Mouse (Mus musculus) megakaryocyte, adult 5-6 weeks (primary cell): ENCODE results near the gene Rufy4. TPM values are rescaled to one million over a fixed set of nuclear protein-coding genes. Genes with fewer than 3 reads are reported as not detected.

Source experiments
- ATAC-seq: 2 replicates; pipeline ENCODE4 v1.8.0; 2016; ENCODE audit warnings: mild to moderate bottlenecking, inconsistent platforms; ENCODE audit not compliant: poor library complexity, severe bottlenecking
- total RNA-seq, 2 experiments: library from RNA; stranded (forward) in 1 of 2; stranded (reverse) in 1 of 2; fragments of 153-499, 151-499 nt in 1 of 2; fragments of 221-1000, 200-1000 nt in 1 of 2; gene quantifications; 2 replicates each; pipeline versions ENCODE4 v1.2.3 to v1.2.4; 2015 to 2017

The Rufy4 gene
- total RNA-seq, 2 experiments from 2014 or later, result 0.38 to 1.1 TPM

DNA sequence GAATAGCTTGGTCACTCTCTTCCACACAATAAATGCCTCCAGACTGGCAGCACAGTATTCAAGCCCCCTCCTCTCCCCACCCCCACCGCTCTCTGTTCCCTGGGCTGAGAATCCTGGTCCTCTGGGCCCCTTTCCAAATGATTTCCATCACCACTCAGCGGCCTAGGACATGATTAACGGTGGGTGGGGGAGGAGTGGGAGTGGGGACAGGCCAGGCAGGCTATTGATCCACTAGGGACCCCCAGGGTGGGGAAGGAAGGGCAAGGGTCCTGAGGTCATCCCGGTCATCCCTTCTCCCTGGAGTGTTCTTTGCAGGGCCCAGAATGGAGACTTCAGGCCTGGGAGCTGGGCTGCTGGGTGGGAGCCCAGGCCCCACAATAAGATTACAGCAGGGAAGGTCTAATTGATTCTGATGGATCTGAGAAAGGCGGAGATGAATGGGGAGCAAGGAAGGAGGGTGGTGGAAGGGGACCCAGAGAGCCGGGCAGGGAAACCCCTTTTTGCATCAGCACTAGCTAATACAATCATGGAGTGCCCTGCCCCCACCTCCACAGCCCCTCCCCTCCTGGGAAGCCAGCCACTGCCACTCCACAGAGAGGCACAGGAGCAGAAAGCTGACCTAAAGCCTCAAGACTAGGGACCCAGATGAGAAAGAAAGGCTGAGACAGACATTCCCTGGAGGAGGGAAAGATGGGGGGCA, 21.5 kb upstream of the Rufy4 start:
- no peak for ATAC-seq

DNA sequence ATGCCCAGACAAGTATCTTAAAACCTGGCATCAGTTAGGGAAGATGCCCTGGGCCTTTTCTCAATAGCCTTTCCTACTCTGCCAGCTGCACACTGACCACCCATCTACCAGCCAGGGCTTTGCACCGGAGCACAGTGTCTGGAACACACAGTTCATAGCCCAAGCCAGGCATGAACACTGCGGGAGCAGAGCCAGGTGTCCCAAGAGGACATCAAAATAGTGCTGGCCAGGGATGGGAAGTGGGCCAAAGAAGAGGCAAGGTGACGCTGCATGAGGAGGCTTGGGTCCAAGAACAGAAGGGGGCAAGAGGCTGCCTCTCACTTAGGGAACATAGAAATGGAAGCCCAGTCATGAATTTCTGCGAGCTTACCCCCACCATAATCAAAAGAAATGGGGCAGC, 19.7 kb upstream of the Rufy4 start:
- ATAC-seq, result no peak

DNA sequence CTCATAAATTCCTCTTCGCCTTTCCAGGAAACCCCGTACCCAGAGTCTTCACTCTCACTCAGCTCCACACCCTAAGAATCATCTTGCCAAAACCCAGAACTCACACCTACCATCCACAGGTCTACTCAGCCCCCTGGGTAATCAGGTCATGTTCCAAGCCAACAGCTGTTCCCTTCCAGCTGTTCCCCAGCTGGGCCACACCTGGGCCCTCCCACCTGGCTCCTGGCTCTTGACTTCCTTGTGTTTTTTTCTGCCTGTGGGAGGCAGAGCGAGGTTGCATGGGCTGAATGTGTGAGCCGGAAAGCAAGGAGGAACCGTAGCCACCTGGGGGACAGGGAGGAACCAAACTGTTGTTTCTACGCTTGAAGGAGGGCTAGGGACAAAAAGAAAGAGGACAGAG, 19.1 kb upstream of the Rufy4 start:
- ATAC-seq, result no peak

DNA sequence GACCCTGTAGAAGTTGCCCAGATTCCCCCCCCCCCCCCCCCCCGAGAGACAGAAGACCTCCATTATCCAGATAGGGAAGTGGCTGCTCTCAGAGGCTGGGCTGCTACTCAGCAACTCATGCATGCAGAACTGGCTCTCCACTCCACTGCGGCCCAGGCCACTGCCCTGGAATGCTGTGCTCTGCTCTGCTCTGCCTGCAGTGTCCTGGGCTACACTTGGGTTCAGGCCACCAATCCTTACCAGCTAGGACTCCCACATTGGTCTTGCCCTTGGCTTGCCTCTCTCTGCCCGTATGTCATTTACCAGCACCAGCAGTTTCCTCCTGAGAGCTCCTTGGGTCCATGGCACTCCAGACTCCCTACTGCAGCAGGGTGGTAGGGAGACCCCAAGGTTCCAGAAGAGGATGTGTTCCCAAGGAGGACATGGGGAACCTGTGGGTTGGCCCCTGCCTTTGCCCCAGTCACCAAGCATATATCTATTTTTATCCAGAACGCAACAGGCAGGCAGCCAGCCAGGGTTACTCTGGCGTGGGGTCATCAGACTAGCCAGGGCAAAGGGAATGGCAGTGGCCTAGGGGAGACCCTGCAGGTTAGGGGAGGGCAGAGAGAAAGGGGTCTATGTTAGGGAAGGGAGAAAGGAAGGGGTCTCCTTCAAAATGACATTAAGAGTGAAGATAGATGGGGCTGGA, 17.3 kb upstream of the Rufy4 start:
- ATAC-seq, result no peak

DNA sequence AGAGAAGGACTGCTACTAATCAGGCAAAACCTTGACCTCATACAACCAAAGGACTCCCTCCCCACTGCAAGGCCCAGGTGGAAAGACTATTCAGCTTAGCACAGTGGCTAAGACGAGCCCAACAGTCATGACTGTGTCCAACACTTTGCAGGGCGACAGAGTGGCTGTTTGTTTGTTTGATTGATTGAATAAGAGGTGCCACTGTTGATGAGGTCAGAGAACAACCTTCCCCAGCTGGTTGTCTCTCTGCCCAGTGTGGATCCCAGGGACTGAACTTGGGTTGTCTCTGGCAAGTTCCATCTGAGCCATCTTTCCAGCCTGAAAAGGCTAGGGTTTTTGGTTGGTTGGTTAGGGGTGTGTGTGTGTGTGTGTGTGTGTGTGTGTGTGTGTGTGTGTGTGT, 15.7 kb upstream of the Rufy4 start:
- no peak for ATAC-seq

DNA sequence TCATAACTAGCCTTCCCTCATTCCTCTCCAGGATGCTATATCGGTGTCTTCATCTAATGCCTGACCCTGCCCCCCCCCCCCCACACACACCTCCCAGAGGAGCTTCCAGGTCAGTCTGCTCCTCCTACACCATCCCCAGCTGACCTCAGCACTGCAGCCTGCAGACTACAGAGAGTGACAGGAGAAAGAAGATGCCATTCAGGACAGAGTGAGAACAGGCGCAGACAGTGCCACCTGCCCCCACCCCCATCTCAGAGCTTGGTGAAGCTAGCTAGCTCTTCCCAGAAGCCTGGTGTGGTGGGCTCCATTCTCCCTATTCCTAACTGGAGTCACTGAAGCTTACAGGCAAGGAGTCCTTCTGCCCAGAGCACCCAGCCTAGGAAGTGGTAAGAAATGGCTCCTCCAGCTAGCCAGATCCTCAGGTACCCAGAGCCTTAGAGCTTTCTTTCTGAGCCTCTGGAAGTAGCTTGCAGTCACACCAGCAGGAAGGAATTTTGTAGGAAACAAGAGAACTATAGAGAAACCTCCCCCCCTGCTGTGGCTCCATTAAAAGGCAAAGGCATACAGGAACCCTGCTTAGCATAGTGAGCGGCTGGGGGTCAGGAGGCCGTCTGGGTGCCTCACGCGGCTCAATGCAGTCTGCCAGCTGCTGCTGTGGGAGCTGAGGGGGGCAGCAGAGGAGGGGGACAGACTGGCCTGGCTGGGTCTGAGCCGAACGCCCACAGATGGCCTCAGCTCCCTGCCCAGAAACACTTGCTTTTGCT, 14.2 kb upstream of the Rufy4 start:
- no peak for ATAC-seq

DNA sequence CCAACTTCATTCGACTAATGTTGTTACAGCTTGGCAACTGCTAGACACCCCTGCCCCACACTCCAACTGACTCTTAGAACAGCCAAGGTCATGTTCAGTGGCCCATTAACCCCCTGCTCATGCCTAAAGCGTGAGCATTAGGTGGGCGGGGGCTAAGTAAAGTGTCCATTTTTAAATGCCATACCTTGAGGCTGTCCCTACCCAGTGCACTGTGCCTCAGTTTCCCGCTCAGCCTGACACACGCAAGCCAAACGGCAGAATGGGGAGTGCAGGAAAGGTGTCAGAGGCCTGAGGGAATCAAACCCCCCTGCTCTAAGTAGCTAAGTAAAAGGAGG, 13.7 kb upstream of the Rufy4 start:
- no peak for ATAC-seq

DNA sequence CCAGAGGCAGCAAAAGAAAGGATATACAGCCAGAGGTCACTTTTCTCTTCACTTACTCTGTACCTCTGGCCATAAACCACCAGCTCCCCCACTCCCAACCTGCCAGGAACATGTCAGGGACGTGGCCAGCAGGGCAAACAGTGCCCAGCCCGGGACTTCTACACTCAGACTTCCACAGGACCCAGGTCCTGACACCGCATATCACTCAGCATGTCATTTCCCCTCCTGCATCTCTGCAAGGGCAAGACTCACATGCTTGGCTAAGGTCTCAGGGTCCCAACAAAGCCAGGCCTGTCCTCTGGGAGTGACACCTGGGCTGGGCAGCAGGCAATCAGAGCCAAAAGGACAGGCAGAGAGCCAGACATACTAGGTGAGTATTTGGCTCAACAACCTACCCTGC, 12.3 kb upstream of the Rufy4 start:
- no peak for ATAC-seq

DNA sequence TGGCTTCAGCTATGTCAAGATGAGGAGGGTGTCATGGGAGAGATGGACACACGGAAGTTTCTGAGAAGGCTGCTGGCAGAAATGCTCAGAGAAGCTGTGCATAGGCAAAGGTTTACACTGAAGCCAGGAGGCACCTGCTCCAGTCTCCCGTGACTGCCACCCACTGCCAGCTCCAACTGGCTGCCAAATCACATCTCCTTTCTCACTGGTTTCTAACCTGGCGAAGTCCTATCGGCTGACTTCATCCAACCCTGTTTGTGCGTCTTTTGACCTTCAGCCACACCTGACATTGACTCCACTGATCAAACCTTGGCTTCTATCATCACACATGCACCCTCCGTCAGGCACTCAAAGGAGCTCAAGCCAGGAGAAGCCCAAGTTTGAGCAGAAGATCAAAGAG, 7.5 kb upstream of the Rufy4 start:
- ATAC-seq, result no peak

DNA sequence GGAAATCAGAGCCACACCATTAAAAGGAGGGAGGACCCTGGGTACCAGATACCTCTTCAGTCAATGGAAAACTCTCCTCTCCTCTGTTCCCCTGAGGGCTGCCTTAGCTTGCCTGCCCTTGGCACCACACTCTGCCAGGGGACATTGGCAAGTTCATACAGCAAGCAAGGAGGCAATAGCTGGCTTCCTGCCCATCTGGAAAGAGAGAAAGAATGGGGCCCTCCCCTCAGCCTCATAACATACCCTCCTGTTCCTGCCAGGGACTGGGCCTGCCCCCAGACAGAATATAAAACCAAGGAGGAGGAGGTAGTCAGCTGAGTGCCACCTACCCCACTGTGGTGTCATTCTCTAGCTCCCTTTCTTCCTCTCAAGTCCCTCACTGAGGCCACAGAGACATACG, 6.2 kb upstream of the Rufy4 start:
- ATAC-seq, result no peak

DNA sequence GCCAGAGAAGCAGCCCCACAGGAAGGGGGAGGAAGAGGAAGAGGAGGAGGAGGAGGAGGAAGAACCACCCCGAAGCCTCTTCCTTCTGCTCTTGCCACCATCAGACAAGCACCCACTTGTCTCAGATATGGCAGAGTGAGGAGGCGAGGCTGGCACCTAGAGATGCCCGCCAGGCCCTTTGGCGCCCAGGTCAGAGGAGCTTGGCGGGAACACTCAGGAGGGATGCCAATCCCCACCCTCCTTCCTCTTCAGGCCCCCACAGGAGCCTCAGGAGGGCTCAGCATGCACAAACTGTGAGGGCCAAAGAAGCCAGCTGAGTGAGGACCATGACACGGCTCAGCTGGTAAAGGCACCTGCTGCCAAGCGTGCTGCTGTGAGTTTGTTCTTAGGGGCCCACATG, 4.2 kb upstream of the Rufy4 start:
- ATAC-seq, result no peak

DNA sequence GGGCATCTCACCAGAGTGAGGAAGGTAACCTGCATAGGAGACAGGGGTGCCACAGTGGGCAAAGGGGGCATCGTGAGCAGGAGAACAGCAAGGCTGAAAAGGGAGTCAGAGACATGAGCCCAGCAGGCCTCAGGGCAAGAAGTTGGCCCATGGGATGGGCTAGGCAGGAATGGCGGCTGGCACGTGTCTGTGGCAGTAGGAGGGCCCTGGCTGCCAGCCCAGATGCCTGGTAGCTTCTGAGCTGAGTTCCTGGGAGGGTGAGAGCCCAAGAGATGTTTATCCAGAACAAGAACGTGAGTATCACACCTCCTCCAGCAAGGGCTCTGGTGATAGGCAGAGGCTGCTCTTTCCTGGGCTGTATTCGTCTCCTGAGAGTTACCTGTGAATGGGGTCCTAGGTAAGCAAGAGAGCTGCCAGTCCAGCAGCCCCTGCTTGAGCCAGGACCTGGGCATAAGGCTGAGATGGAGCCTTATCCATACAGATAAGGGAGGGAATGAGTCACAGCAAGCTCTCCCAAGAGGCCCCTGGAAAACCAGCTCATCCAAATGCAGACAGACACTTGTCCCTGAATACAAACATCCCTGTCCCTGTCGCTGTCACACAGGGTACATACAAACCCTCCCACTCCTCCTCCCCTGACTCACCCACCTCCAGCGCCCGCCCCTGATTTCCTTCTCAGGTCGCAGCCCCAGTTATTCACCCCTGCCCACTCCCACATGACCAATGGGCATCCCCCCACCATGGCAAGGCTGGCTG, 3.3 kb upstream of the Rufy4 start:
- ATAC-seq, result no peak

DNA sequence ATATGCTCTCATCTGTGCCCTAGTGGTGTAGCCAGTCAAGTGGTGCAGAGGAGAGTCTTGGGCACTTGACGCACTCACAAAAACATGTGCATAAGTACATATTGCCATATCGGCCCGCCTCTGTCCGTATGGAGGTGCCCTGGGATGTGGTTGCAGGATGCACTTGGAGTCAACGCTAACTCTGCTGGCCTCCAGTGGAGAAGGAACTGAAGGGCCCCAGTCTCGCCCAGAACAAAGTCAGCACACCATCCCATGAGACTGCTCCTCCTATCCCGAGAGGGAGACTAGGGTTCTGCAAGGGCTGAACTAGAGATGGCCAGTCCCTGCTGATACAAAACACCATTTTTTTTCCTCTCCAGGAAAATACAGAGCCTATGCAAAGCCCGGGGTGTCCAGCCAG, 2.1 kb upstream of the Rufy4 start:
- no peak for ATAC-seq

DNA sequence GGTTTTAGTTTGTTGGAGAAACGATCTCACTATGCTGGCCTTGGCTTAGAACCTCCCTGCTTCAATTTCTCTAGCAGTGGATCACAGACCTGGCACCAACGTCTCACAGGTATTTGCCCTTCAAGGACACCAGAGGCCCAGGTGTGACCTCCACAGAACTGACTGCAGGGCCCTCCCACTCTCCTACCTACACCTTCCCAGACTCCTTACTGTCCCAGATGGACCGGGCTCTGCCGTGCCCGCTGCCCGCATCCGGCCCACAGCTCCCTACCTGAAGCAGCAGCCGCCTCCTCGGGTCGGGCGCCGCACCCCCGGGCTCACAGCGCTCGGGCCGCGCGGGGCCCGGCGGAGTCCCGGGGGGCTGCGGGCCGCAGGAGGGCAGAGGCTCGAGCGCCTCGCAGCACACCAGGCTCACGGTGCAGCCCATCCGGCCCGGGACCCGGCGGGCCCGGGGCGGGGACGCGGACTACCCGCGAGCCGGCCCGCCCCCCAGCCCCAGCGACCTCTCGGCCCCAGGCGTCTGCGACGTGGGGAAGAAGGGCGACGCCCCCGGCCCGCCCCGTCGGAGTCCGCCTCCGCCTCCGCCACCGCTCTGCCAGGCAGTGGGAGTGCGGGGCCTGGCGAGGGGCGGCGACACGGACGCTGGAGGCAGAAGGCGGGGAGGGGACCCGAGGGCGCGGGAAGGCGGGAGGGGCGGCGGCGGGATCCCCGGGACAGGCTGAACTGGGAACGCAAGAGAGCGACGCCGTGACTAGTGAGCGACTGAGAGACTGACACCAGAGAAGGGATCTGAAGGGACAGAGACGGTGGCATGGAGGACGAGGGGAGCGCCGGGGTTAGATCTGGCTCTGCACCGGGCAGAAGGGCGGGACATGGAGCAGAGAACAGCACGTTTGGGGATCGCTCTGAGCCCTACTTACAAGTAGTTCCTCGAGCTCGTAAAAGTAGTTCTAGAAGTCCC, 1.0 kb upstream of the Rufy4 start, which contains the start of gene Tns1:
TSS of gene Tns1 (minus strand) at position 429 of the 961 bp plus-strand sequence.
- peak; percentile 66 for ATAC-seq

DNA sequence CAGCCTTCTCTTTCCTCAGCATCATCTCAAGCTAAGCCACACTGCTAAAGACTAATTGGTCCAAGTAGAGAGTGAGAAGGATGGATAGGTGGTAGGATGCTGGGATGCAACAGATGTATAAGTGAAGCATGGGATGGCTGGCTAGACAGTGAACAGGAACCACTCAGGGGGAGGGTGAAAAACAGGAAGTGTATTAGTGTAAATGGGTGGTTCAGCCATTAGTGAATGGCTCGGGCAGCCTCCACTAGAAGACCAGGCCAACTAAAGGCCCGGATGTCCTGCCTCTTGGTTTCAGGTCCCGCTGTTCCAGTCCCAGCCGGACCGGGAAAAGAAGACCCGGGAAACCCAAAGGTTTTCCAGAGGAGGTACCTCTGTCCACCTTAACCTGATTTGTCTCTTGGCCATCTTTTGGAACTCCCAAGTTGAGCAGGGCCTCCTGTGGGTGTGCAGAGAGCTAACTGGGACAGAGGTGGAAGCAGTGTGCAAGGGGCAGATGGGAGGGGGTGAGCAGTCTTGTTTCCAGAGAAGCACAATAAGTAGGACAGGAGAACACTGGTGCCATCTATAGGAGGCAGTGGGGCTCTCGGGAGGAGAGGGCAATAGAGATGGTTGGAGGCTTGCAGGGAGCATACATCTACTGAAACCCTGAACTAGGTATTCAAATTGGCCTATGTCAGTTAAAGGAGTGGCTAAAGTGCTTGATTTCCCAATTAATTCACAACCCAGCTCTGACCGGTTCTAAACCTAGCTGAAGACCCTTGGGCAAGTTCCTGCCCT, 5.7 kb downstream of the Rufy4 start:
- ATAC-seq, result peak; percentile 70

DNA sequence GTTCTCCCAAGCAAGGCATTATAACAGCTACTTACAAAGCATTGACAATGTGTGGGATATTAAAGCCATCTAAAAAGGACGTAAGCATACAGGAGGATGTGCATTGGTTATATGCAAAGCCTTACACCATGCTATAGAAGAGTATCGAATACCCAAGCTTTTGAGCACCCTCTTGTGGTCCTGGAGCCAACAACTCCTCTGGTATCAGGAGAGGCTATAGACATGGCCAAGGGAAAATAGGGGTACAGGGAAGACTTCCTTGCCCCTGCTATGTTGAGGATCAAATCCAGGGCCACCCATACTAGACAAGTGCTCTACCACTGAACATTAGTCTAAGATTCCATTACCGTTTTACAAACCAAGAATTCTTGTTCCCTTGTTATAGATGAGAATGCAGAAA, 6.7 kb downstream of the Rufy4 start:
- ATAC-seq, result no peak

DNA sequence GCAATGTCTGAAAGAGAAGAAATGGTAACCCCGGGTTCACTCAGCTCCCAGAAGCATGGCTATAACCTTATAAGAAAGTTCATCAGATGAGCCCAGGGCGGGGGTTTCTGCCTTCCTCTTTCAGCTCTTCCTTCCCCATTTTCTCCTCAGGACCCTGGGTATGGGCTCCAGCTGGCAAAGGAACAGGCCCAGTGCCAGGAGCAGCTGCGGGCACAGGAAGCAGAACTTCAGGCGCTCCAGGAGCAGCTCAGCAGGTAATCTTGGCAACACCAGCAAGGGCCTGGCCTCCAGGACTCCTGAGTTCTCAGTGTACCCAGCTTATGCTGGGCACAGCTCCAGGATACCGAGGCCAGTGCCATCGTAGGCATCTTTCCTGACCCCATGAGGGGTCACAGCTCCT, 8.6 kb downstream of the Rufy4 start:
- peak; percentile 77 for ATAC-seq

DNA sequence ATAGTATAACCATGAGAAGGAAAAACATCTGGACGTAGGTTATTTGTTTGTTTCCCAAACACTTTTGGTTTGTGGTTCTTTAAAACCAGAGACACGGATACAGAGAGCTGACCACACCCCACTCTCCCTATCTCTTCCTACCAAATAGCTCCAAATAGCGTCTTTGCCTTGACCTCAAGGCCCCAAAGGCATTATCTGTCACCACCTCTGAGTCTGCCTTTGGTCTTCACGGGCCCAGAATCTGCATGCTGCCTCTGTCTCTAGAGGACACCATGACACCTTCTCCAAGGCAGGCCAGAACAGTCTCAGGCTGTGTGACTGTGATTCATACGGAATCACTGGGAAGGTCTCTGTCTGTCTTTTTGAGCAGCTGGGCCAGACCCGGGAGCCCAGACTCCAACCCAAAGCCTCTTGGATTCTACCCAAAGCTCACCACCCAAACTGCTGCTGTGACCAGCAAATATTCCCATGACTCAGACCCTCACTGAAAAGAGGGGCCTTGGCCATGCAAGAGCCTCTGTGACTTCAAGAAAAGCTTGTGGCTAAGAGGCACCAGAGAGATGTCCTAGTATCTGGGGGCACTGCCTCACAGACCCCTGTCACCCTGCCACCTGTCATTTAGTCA, 10.1 kb downstream of the Rufy4 start:
- no peak for ATAC-seq

DNA sequence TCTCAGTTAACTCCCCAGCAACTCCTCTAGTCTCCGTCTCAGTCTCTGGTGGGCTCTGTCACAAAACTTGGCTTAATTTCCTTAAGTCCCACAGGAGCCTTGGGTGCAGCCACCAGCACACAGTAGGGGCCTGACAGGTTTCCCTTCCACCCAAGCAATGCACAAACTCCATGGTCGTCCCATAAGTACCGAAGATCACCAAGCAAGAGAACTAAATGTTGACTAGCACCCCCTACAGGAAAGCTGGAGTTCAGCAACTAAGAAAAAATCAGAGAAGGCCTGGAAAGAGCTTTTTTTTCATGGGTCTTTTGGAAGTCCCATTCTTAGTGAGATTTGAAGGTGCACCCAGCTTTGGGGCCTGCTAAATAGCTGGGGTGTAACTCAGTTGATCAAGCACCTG, 14.1 kb downstream of the Rufy4 start:
- ATAC-seq, result peak; percentile 56
